Mouse (Mus musculus): ENCODE results near the gene Rnasel. TPM values are rescaled to one million over a fixed set of nuclear protein-coding genes. Genes with fewer than 3 reads are reported as not detected.
A peak's percentile ranks its signal among the peaks of the same experiment; 100 is the strongest.

Rnasel gene
- polyA plus RNA-seq, 1 experiment from 2014 or later: 7.7 TPM

DNA sequence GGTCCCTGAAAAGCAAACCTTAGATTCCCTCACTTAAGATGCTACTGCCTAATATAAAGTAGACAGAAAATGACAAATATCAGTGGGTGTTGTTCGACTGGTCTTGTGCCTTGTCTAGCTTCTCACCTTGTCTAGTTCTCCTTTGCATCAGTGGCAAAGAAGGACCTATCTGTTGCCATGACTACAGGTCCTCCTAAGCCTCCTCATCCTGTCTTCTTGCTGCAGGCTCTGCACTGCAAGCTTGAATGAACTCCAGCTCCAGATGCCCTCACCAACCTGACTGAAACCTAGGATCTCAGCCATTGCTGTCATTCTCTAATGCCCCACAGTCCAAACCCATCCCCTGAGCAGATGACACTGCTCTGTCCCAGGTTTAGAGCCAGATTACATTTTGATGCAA, 31.2 kb upstream of the Rnasel start:
- no peaks in the 10 kb centered on the region for H3K4me1 ChIP-seq
- H3K27ac ChIP-seq: no peak overlapping the region
- no peaks in the 10 kb centered on the region for H3K36me3 ChIP-seq (replicated peaks)
- H3K4me3 ChIP-seq: no peak overlapping the region
- no peaks in the 10 kb centered on the region for H3K9me3 ChIP-seq
- WGBS: 79% methylated on average over 1 of the region's 1 CpGs
- no peaks in the 10 kb centered on the region for H3K27me3 ChIP-seq (ENCODE audit: poor library complexity, severe bottlenecking)
- DNase-seq (ENCODE audit: extremely low spot score, low spot score): no peak

DNA sequence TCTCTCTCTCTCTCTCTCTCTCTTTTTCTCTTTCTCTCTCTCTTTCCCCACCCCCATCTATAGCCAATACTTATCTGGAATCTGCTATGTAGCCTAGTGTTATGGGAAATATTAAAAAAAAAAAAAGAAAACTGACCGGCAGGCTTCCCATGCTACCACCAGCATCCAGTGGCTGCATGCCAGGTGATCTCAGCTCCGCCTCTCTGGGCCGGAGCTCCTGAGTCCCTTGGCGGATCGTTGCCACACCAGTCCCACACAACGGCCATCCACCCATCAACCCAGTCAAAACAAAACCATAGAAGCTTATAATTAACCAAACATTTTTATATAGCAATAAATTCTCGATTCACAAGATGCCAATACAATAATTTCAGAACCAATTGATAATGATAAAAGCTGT, 28.3 kb upstream of the Rnasel start:
- DNase-seq (ENCODE audit: extremely low spot score, low spot score): no peak
- H3K36me3 ChIP-seq (replicated peaks): no peaks in the 10 kb centered on the region
- 91% methylated on average over 7 of the region's 7 CpGs for WGBS
- no peak overlapping the region for H3K4me3 ChIP-seq
- H3K4me1 ChIP-seq: no peaks in the 10 kb centered on the region
- H3K9me3 ChIP-seq: no peaks in the 10 kb centered on the region
- no peaks in the 10 kb centered on the region for H3K27me3 ChIP-seq (ENCODE audit: poor library complexity, severe bottlenecking)
- no peak overlapping the region for H3K27ac ChIP-seq

DNA sequence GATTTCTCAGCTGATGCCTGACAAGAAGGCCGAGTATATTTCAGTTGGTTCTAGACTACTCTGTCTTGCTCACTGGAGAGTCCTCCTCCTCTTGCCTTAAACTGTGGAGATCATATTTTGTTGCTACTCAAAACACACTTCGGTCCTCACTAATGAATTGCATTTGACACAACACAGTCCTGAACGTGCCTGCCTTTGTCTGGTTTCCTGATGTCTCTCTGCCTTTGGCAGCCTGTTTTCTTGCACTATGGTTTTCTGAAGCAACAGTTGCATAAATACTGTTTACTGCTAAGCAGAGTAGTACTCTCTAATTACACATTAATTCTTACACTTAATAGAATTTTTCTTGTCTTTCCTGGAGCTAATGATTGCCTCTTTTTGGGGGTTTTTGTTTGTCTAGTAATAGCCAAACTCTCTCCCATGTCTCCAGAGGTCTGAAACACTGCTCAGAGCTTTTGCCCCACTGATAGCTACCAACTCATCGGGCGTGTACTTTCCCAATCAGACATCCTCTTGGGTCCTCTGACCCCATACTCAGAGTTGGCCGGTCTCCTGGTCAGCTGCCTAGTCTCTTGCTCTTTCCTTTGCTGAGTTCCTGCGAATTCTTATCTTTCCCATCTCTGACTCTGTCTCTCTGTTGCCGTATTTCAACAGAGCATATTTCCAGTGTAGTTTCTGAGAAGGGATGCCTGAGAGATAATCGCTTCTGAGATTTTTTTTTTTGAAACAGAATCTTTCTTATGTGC, 27.5 kb upstream of the Rnasel start:
- Histone ChIP-seq H3K27ac (no peak overlapping the region), H3K4me1 (no peaks in the 10 kb centered on the region), H3K9me3 (no peaks in the 10 kb centered on the region), H3K4me3 (no peak overlapping the region), H3K27me3 (ENCODE audit: poor library complexity, severe bottlenecking) (no peaks in the 10 kb centered on the region), H3K36me3 (replicated peaks) (no peaks in the 10 kb centered on the region)
- 89% methylated on average over 9 of the region's 9 CpGs for WGBS
- DNase-seq (ENCODE audit: extremely low spot score, low spot score): no peak

DNA sequence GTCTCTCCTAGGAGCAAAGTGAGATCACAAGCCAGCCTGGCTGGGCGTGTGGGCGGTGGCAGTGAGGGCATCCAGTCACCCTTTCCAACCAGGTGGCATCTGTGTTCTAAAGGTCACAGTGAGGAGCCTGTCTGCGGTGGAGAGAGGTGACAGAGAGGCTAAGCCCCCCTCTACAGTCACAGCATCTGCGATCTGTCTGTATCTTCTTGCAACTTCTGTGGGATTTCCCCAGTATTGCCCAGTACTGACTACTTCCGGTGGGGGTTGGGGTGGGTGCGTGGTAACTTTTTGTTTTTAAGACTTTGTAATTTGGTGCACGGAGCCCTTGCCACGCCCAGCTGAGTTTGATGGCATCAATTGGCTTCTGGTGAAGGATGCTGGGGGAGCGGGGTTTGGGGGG, 25.8 kb upstream of the Rnasel start:
- WGBS: 84% methylated on average over 9 of the region's 9 CpGs
- no peak overlapping the region for H3K4me3 ChIP-seq
- no peak overlapping the region for H3K27ac ChIP-seq
- H3K36me3 ChIP-seq (replicated peaks): no peaks in the 10 kb centered on the region
- DNase-seq (ENCODE audit: extremely low spot score, low spot score): no peak
- no peaks in the 10 kb centered on the region for H3K9me3 ChIP-seq
- H3K27me3 ChIP-seq (ENCODE audit: poor library complexity, severe bottlenecking): no peaks in the 10 kb centered on the region
- no peaks in the 10 kb centered on the region for H3K4me1 ChIP-seq

DNA sequence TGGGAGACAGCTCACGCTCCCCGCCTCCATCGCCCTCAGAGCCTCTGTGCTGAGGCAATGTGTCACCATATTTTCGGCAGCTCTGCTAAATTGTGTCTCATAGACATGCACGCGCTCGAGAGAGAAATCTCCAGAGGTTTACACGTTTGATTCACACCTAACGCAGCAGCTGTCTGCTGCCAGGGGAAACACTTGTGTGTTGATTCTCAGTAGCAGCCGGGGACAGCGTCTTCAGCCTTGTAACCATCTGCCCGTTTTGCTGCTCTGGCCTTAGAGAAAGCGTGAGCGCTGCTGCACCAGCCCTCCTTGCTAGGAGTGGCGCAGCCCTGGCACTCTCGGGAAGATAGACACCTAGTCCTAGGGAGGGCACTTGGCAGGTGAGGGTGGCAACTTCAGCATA, 22.6 kb upstream of the Rnasel start:
- H3K27me3 ChIP-seq (ENCODE audit: poor library complexity, severe bottlenecking): no peaks in the 10 kb centered on the region
- H3K27ac ChIP-seq: no peak overlapping the region
- no peaks in the 10 kb centered on the region for H3K36me3 ChIP-seq (replicated peaks)
- H3K4me1 ChIP-seq: peaks cover 13% of the 10 kb centered on the region
- WGBS: 92% methylated on average over 16 of the region's 16 CpGs
- H3K9me3 ChIP-seq: no peaks in the 10 kb centered on the region
- no peak overlapping the region for H3K4me3 ChIP-seq
- no peak for DNase-seq (ENCODE audit: extremely low spot score, low spot score)

DNA sequence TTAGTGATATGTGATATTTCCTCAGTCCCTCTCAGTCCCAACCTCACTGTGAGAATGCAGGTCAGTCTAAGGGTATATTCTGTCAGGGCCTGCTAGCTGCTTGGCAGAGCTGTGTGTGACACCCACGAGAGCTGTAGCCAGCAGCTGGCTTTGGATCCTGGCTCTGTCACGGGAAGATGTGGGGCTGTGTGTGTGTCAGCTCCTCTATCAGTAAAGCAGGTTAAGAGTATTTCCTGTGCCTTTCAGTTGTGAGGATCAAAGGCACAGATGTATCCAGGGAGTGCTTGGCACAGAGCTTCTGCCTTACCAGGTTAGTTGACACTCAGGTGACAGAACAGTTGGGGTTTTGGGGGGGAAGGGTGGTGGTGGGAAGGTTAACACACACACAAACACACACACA, 19.4 kb upstream of the Rnasel start:
- WGBS: 78% methylated on average over 2 of the region's 2 CpGs
- peaks cover 19% of the 10 kb centered on the region for H3K27me3 ChIP-seq (ENCODE audit: poor library complexity, severe bottlenecking)

DNA sequence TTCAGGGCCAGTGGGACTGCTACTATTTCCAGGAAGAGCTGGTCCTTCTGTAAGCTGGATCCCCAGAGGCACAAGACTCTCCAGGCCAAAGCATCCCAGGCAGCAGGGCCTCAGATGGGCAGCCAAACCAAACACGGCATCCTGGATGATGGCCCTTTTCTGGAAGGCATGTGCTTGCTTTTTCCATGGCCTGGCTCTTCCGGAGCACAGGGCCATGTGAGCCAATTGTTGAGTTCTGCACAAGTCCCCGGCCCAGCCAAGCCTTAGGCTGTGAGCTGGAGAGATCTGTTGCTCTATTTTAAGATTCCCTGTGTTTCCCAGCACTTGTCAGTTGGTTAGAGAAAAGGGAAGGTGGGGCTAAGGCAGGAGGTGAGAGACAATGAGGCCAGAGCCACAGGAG, 18.6 kb upstream of the Rnasel start:
- H3K36me3 ChIP-seq (replicated peaks): no peaks in the 10 kb centered on the region
- peaks cover 41% of the 10 kb centered on the region for H3K4me1 ChIP-seq
- no peak for DNase-seq (ENCODE audit: extremely low spot score, low spot score)
- H3K9me3 ChIP-seq: no peaks in the 10 kb centered on the region
- H3K4me3 ChIP-seq: no peak overlapping the region
- 52% methylated on average over 3 of the region's 3 CpGs for WGBS
- peaks cover 28% of the 10 kb centered on the region for H3K27me3 ChIP-seq (ENCODE audit: poor library complexity, severe bottlenecking)
- peak overlapping the region; percentile 6; the same call in 1 of the 2 replicates for H3K27ac ChIP-seq

More for the DNA sequence above, 19.4 kb upstream of the Rnasel start:
- no peak overlapping the region for H3K4me3 ChIP-seq
- no peaks in the 10 kb centered on the region for H3K9me3 ChIP-seq
- peaks cover 38% of the 10 kb centered on the region for H3K4me1 ChIP-seq
- H3K36me3 ChIP-seq (replicated peaks): no peaks in the 10 kb centered on the region
- no peak overlapping the region for H3K27ac ChIP-seq
- DNase-seq (ENCODE audit: extremely low spot score, low spot score): no peak

DNA sequence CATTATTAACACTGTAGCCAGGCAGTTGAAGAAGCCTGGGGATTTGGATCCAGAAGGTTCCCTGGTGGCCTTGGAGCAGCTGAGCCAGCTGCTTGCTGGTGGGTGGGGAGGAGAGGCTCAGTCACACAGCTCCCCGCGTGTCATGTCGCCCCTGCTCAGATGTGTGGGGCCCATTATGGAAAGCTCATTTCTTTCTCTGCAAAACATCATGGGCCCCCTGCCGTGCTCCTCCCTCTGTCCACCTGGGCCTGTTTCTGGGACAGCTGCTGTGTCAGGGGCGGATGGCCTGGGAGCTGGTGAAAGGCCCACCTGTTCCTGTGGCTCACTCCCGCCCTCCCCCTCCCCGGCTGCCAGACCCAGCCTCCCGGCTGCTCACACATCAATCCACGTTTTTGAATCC, 16.0 kb upstream of the Rnasel start:
- Histone ChIP-seq H3K4me1 (peaks cover 66% of the 10 kb centered on the region), H3K27ac (peak overlapping the region; percentile 56), H3K36me3 (replicated peaks) (no peaks in the 10 kb centered on the region), H3K4me3 (no peak overlapping the region), H3K27me3 (ENCODE audit: poor library complexity, severe bottlenecking) (peaks cover 49% of the 10 kb centered on the region), H3K9me3 (no peaks in the 10 kb centered on the region)
- no peak for DNase-seq (ENCODE audit: extremely low spot score, low spot score)
- 43% methylated on average over 9 of the region's 9 CpGs for WGBS

DNA sequence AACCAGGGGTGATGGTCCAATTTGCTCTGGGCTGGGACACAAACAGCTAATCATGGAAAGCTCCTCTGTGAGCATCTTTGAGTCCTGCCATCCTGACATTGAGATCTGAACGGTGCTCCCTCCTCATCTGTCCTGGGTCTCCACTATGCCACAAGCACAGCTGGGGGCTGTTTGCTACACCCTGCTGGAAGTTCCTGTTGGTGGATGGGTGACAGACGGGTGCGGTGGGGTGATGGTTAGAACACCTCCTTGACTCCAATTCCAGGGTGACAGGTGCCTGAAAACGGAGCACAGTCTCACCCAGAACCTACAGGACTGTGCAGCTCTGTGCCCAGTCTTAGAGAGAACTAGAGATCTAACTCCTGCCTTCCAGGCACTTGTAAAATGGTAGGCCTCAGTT, 14.4 kb upstream of the Rnasel start:
- Histone ChIP-seq H3K4me3 (no peak overlapping the region), H3K27me3 (ENCODE audit: poor library complexity, severe bottlenecking) (peaks cover 66% of the 10 kb centered on the region), H3K4me1 (peaks cover 73% of the 10 kb centered on the region), H3K27ac (no peak overlapping the region), H3K36me3 (replicated peaks) (no peaks in the 10 kb centered on the region), H3K9me3 (no peaks in the 10 kb centered on the region)
- 83% methylated on average over 4 of the region's 4 CpGs for WGBS
- no peak for DNase-seq (ENCODE audit: extremely low spot score, low spot score)

DNA sequence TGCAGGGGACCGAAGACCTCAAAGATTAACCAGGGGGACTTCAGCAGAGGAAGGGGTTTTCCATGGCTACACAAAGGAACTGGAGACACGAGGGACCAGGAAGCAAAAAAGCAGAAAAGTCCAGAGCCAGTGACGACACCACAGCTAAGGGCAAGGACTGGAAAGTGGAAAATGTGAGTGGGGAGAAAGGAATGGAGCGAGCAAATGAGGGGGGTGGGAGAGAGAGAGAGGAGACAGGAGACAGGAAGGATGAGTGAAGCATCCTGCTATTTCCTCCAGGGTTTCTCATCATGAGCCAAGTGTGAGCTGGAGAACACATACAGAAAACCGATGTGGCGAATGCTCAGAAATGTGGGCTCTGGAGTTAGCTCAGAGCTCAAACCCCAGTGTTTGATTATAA, 13.1 kb upstream of the Rnasel start:
- Histone ChIP-seq H3K36me3 (replicated peaks) (no peaks in the 10 kb centered on the region), H3K4me1 (peaks cover 77% of the 10 kb centered on the region), H3K27me3 (ENCODE audit: poor library complexity, severe bottlenecking) (peaks cover 78% of the 10 kb centered on the region)

DNA sequence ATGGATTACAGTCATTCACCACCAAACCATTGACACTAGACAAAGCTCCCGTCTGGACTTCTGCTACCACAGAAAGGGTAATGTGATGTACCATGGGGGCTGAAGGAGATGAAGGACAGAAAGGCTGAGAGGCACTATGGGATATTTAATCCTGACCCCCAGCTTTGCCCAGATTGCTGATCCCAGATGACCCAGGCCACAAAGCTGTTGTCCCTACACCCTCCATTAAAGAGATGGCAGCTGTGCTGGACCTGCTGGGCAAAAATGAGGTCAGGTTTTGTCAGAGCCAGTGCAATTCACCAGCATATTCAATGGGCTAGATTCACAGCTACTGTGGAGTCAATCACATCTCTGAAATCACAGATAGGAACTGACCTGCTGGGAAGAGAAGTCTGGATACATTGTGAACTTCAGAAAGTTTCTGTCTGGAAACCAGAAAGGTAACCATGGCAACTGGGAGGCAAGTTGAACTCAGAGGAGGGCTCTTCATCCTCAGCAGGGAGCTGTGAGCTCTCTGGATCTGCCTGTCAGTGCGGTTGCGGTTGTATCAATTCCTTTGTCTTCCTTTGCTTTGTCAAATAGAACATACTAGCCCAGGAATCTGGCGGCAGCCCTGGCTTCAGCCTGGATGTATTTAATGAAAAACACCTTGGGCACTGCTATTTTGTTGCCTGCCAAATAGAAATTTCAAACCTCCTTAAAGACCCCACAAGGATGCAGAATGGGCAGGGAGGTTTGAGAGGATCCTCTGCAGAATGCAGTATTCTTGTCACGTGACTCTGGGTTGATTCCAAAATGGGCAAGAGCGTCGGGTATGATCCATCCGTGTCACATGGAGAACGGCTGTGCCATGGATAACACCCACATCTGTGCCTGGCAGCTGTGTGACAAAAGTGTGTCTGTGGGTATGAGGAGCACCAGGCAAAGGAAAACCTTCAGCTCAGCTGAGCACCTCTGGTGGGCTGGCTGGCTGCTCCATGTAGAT, 11.8 kb upstream of the Rnasel start:
- peak overlapping the region; percentile 65; the same call in 1 of the 2 replicates for H3K27ac ChIP-seq
- H3K9me3 ChIP-seq: no peaks in the 10 kb centered on the region
- no peaks in the 10 kb centered on the region for H3K36me3 ChIP-seq (replicated peaks)
- H3K4me3 ChIP-seq: no peak overlapping the region
- peaks cover 76% of the 10 kb centered on the region for H3K4me1 ChIP-seq
- no peak for DNase-seq (ENCODE audit: extremely low spot score, low spot score)
- 47% methylated on average over 9 of the region's 9 CpGs for WGBS
- peaks cover 88% of the 10 kb centered on the region for H3K27me3 ChIP-seq (ENCODE audit: poor library complexity, severe bottlenecking)

More for the DNA sequence above, 13.1 kb upstream of the Rnasel start:
- no peak overlapping the region for H3K4me3 ChIP-seq
- DNase-seq (ENCODE audit: extremely low spot score, low spot score): no peak
- 80% methylated on average over 6 of the region's 6 CpGs for WGBS
- no peaks in the 10 kb centered on the region for H3K9me3 ChIP-seq
- H3K27ac ChIP-seq: 0 out of 2 replicates have a peak overlapping the region, but pooled peaks have one; percentile 40

DNA sequence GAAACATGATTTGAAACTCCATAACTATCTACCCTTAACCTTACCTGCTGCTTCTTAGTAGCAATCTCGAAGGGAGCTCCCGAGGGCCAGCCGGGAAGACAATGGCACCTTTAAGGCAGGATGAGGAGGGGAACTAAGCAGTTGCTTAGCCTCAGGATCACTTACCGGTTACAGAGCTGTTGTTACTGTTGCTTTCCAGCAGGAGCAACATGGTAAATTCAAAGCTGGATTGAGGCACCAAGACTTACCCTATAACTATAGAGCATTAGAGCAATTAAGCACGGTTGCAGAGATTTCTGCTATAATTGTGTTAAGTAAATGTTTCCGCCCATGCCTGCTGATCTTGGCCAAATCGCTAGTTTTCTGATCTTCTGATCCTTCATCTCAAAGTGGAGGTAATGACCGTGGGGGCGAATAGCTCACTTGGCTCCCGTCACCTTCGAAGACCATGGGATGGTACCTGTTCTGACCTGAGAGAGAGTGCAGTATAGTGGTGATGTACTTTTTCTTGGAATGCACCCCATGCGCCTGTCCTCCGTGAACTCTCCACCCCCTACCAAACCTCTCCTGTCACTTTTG, 9.7 kb upstream of the Rnasel start:
- WGBS: 12% methylated on average over 13 of the region's 13 CpGs
- DNase-seq (ENCODE audit: extremely low spot score, low spot score): no peak
- no peak overlapping the region for H3K27ac ChIP-seq

More for the DNA sequence above, 9.7 kb upstream of the Rnasel start:
- peak overlapping the region; percentile 60 for H3K4me3 ChIP-seq
- peaks cover 72% of the 10 kb centered on the region for H3K4me1 ChIP-seq
- peaks cover 17% of the 10 kb centered on the region for H3K36me3 ChIP-seq (replicated peaks)
- peaks cover 72% of the 10 kb centered on the region for H3K27me3 ChIP-seq (ENCODE audit: poor library complexity, severe bottlenecking)
- H3K9me3 ChIP-seq: no peaks in the 10 kb centered on the region
